Mouse (Mus musculus) cerebellum, postnatal 10 days (tissue): ENCODE results near the gene Utp4.
A peak's percentile ranks its signal among the peaks of the same experiment; 100 is the strongest.
"Not testable (repeated sequence)": the region's sequence is repeated elsewhere in the genome, so short reads cannot be mapped to it uniquely, and the experiment has no call there.

ENCODE experiments used
- DNase-seq, 2 experiments: peaks; one replicate each; pipeline ENCODE4 v3.0.0; 2021; ENCODE audit warnings: mixed read lengths in 2 of 2

The Utp4 gene

DNA sequence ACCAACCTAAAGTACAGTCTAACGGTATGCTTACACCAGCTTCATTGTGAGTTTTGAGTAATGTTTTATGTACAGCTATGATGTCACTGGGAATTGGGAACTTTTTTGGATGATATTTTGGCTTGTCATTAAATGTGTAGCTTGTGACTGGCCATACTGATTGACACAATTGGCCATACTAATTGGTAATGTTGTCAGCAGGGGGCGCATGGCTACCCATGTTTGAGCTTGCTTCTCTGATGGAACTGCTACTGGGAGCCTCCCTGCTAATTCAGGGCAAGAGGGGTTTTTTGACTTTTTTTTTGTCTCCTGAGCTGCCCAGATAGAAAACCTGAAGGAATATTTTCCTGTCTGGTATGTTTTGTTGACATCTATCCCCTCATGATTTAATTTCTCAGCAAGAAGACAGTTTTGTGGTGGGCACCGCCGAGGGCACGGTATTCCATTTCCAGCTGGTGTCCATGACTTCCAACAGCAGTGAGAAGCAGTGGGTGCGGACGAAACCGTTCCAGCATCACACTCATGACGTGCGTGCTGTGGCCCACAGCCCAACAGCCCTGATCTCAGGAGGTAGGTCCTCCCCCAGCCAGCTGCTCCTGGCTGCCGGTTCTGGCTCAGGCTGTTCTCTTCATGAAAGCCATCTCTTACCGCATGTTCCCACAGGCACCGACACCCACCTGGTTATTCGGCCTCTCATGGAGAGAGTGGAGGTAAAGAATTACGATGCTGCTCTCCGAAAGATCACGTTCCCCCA is 12.5 kb downstream of the Utp4 start:
- peak; percentile 70 to 77 for DNase-seq

DNA sequence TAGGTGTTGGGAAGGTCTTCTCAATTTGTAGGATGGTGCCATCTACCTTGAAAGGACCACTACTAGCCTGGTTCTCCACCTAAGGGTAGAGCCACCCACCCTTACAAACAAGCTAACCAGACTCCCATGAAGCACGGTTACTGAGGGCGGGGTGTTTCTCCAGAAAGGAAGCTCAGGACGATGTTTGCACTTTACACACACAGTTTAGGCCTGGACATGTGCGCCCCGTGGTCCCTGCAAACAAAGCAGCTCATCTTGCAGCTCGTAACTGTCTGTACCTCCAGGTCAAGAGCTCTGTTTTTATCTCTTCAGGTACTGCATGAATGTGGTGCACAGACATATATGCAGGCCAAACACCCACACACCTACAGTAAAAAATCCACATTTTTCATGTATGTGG is 13.2 kb downstream of the Utp4 start:
- DNase-seq: no peak

DNA sequence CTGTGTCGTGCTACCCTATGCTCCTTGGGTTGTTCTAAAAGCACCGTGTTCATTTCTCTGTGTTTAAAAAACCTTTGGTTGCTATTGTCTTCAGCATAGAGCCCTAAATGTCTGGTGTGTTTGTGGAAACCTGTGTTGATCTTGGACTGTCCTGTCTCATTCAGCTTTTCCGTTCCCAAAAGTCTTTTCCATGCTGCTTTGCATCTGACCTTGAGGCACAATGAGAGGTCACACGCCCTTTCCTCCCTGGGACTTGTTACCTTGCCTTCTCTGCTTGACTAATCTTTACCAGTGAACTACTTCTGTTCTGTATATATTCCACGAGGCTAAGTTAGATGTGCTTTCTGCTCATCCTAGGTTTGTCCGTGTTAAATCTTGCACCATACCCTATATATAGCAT is 14.0 kb downstream of the Utp4 start:
- DNase-seq: no peak

DNA sequence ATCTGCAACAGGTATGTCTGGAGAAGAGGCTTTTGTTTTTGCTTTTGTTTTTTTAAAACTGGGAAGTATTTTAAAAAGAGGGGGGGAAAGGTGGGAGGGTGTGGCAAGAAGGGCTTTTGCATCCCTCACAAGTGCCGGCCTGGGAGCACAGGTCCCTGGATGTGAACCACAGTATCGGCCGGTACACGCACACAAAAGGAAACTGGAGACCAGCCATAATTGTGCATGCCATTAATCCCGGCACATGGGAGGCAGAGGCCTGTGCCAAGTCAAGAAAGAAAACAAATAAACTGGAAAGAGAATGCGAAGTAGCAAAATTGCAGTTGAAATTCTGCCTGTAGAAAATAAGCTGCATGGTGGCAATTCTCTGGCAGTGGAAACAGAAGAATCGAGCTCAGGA is 14.9 kb downstream of the Utp4 start:
- no peak for DNase-seq

DNA sequence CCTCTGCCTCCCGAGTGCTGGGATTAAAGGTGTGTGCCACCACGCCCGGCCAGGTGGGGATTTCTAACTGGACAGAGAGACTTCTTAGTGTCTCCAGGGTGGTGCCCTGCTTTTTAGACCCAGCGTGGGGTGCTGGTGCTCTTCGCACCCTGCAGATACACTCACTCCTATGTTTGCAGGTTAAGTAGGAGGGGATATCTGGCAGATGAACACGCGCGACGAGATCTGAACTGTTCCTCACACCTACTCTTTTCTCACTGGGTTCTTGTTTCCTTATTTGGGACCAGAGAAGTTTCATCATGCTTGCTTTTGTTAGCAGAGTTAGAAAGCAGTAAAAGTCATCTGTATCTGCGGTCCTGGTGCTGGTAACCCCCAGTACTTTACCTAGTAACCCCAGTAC is 20.2 kb downstream of the Utp4 start:
- no peak for DNase-seq

DNA sequence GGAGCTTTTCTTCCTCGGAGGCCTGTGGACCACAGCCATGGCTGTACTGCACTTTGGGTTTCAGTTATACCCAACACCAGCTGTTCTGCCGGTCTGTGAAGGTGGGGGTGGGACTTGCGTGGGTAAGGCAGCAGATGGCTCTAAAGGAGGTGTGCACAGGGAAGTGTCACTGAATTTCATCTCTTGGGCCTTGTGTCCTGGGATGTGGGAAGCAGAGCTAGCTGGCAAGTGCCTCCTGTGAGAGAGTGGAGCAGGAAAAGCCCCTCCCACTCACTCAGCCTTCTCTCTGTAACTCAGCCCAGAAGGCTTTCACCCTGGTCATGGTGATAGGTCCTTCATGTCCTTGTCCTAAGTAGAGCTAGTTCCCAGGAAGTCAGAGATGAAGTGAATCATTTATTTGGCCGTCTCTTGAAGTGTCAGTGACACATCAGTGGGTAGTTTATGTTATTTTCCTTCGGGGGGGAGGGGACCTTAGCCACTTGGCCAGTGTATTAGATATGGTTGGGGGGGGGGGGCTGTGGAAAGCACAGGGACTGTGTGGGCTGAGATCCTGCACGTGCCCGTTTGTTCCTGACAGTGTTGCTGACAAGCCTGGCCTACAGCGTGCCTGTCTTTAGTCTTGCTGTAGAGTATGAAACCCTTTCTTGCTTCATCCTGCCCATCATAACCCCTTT is 26.4 kb downstream of the Utp4 start:
- DNase-seq: no peak

DNA sequence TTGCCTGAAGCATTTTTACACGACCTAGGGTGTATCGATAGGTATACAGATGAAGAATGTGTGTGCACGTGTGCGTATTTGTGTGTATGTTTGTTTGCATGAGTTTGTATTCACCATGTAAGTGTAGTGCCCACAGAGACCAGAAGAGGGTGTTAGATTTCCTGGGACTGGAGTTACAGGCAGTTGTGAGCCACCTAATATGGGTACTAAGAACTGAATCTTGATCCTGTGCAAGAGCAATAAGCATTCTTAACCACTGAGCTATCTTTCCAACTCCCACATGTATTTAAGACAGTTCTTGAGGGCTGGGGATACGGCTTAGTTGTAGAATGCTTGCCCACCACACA is 26.9 kb downstream of the Utp4 start:
- DNase-seq: no peak

DNA sequence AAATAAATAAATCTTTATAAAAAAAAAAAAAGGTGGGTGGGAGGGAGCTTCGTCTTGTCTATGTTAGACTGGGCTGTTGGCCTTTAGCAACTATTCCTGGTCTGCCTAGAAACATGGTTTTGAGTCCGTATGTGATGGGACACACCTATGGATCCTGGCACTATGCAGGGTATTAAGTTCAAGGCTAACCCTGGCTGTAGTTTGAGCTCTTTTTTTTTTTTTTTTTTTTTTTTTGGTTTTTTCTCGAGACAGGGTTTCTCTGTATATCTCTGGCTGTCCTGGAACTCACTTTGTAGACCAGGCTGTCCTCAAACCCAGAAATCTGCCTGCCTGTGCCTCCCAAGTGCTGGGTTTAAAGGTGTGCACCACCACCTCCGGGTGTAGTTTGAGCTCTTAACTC is 30.6 kb downstream of the Utp4 start:
- DNase-seq: no peak

DNA sequence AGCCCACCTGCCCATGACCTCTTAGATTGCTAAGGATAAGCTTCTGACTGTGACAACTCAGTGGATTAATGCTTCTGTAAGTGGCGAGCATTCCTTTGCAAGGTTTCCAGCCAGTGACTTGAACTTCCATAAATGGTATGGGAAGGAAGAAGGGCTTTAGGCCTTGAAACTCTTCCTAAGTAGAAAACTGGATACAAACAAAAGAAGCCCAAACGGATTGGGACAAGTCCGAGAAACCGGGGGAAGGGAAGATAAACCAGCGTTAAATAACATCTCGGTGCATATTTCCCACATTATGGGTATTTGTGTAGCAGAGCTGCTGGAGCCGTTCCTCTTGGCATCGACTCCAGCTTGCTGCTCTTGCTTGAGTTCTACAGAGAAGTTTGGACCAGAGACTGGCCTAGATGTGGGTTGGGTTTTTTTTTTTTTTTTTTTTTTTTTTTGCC is 31.5 kb downstream of the Utp4 start:
- DNase-seq: no peak

DNA sequence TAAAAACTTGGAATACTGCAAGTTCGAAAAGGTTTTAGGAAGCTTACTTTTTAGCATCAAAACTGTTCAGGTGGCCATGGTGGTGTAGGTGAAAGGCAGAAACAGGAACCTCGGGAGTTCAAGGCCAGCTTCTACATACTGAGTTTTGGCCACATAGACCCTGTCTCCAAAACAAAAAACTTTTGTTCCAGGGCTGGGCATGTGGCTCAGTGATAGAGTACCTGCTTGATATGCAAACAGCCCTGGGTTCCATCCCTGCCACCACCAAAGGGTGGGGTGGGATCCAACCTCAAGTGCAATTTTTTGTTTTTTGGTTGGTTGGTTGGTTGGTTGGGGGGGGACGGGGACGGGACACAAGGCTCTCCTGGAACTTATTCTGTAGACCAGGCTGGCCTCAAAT is 32.0 kb downstream of the Utp4 start:
- no peak for DNase-seq

DNA sequence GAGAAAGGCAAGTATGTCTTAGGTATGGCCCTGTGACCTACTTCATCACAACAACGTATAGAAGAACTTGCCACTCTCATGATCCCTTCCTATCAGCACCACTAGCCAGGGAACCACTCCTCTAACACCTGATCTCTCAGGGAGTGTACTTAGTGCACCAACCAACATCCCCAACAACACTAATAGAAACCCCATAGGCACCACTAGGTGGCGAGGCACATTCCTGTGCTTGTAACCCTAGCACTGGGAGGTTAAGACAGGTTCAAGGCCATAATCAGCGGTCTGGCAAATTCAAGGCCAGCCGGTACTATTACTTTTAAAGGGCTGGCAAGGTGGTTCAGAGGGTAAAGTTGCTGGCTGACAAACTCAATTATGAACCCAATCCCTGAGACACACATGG is 33.8 kb downstream of the Utp4 start:
- DNase-seq: peak; percentile 27 to 28

DNA sequence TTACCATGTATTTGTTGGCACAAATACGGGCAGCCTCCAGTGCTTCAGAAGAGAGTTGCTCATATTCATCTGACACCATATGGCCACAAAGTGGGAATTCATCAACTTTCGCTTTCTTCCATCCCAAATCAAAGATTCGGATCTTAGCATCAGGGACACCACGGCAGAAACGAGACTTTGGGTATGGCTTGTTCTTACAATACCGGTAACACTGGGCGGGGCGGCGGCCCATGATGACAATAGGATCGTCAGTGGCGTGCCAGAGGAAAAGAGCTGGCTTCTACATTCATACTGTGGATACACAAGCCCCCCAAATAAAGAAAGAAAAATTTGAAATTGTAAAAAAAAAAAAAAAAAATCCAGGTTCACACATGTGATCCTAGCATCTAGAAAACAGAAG is 34.7 kb downstream of the Utp4 start:
- DNase-seq: not testable (repeated sequence)

DNA sequence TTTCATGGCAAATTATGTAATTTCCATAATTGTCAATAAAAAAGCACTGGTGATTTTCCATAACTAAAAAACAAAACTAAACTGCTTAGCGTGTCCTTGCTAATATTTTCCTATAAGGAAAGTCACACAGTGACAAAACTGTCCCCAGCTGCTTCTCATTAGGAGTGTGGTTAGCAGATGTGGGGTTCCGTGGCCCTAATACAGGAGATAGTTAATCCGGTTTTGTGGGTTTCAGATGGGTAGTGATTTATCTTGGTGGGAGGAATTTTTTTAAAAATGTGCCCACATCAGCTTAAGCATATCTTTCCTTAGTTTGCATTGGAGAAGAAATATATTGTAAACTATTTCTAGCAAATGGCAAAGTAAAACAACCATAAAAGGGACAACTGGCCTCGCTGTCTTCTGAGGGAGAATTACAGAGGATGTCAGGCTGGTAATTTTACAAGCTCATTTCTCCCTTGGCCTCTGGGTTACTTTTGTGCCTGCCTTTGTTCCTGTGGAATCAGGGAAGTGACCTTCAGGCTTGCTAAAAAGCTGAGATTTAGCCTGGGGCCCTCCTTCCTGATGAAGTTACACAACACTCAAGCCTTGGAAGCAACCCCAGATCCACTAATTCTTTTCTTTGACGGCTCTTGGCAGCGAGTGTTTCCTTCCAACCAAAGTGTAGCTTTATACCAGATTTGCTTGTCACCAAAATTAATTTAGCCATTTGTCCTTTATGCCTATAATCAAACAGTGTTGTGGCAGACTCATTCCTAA is 35.9 kb downstream of the Utp4 start:
- DNase-seq: no peak

DNA sequence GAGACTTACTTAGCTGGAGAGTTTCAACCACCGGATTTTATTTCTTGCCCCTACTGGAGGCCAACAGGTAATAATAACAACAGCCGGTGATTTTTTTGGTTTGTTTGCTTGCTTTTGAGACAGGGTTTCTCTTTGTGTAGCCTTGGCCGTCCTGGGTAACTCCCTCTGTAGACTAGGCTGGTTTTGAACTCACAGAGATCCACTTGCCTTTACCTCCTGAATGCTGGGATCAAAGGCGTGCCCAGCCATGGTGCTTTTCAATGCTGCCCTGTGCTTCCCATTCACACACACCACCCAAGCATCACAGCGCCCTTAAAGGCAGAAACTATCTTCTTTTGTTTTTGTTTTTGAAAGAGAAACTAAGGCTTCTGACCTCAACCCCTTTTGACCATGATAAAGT is 36.5 kb downstream of the Utp4 start:
- no peak for DNase-seq

DNA sequence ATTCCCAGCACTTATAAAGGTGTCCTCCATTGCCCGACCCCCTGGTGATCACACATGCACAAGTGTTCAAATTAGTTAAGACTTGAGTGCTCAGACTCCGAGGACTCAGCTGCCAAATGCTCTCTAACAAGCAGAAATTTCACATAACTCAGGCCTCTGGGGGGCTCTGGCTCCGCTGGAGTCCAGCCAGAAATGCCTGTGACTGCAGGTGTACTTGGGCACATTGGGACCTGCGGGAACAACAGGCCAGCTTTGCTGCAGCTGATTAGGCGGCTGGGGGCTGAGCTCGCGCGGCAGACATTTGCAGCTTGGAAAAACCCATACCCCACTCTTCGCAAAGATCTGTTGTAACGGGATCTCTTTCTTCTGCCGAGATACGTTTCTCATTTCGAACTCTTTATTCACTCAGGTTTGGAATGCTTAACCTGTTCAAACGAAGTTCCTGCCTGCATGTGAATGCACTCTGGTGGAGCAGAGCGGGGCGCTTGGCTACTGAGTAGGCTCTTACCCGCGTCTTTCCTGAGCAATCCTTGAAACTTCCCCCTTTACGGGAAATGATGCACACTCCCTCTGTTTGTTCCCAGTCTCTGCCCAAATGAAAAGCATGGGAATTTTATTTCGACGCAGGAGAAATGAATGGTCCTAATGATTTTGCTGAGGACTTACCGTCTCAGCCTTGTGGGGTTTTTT is 39.1 kb downstream of the Utp4 start:
- peak; percentile 40 to 47 for DNase-seq

DNA sequence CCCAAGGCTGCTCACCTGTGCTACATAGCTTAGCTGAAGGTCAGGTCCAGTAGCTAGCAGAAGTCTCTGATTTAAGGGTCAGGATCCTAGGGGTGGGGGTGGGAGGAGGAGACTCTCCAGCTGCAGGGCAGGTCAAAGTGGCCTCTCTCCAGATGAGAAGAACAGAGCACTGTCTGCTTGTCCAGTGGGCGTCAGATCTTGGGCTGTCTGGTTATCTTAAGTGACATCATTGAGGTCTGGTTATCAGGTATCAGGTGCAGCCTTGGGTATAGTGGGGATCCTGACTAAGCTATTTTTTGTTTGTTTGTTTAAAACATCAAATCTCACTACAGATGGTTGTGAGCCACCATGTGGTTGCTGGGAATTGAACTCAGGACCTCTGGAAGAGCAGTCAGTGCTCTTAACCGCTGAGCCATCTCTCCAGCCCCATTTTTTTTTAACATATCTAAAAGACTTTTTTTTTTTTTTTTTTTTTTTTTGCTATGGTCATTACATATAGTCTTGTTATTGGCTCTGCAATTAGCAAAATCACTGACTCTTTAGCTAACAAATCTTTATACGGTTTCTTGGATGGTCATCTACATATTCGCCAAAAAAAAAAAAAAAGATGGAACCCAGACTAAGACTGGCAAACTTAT is 40.2 kb downstream of the Utp4 start:
- DNase-seq: no peak

DNA sequence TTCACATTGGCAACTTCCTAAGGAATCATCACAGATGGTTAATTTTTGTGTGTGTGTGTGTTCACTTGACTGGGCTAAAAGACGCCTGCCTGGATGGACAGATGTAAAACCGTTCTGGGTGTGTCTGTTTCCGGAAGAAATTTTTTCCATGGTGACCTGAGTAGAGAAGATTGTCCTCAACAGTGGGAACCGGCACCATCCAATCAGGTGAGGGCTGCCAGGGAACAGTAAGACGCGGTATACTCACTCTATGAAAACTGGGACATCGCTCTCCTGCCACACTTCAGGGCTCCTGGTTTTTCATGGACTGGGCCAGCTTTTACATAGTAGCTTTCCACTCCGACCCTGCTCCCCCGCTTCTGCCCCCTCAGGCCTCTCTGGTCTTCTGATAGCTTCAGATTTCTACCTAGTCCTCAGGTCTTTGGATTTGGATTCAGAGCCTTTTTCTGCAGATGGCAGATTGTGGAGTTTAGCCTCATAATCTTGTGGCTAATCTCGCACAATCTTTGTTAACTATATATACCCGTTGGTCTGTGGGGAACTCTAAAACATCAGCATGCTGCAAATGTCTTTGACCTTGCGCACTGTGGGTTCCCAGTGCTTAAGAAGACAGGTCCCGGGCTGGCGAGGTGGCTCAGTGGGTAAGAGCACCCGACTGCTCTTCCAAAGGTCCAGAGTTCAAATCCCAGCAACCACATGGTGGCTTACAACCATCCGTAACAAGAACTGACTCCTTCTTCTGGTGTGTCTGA is 41.0 kb downstream of the Utp4 start:
- DNase-seq: peak in 1 of 2 experiments; percentile 5

DNA sequence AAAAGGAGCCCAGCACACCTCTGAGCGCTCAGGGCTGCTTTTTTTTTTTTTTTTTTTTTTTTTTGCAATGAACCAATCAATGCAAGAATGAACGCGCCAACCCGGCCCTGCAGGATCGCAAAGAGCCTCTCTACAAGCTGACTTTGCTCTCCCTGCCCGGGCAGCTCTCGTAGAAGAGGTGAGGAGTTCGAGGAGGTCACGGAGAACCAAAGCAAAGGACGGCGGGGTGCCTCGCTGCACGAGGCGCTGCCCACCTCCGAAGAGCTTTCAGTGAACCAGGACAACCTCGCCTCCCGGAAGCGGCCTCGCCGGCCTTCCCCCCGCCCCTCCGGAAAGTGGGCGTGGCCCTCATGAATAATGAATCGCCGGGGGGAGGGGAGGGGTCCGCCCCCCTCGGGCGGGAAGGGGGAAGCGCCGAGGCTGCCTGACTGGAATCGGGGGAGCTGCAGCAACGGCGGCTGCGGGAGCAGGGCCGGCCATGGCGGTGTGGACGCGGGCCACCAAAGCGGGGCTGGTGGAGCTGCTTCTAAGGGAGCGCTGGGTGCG is 42.0 kb downstream of the Utp4 start, which contains the start of gene Sntb2:
TSS of gene Sntb2 (plus strand) at position 427 of the 546 bp plus-strand sequence.
- peak; percentile 99 for DNase-seq

DNA sequence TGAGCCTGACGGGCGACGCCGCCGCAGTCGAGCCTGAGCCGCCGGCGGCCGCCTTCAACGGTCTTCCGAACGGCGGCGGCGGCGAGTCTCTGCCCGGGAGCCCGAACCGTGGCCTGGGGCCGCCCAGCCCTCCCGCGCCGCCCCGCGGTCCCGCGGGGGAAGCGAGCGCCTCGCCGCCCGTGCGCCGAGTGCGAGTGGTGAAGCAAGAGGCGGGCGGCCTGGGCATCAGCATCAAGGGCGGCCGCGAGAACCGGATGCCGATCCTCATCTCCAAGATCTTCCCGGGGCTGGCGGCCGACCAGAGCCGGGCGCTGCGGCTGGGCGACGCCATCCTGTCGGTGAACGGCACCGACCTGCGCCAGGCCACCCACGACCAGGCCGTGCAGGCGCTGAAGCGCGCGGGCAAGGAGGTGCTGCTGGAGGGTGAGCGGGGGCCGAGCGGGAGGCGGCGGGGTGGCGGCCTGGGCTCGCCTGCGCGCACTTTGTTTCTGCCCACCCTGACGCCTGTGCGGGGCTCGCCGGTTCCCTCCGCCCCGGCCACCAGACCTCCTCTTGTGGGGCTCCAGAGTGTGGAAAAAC is 42.6 kb downstream of the Utp4 start:
- peak; percentile 72 to 76 for DNase-seq

DNA sequence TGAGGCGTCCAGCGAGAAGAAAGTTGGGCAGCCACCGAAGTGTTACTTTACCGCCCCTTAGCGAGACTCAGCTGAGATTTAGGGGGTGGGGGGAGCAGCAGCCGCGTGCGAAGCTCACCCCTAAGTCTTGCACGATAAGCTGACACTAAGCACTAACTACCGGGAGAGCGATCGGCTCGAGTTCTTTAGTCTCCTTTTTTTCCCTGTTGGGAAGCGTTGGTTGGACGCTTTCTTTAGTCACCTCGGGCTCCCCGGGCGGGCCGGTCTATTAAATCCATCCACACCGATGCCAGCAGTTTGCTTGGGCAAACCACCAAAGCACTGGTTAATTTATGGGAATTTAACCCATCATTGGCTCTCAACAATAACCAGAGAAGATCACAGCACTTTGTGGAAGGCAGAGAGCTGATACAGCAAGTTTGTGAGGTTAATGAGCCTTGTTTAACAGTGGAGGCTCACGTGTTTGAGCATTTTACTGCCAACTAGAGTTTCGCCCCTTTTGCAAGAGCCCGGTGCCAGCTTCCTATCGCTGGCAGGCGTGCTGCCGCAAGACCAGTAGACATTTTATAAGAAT is 43.1 kb downstream of the Utp4 start:
- DNase-seq: peak; percentile 67 to 69
